Mouse (Mus musculus) left cerebral cortex, adult 9 months (tissue): ENCODE measurements at regions not wholly inside any gene's neighbourhood (a gene's known extent, or its start where the extent isn't known, plus 50 kb on each side); places are given as distances from the start of the nearest gene placed in this dataset.
"Not testable (repeated sequence)": the region's sequence is repeated elsewhere in the genome, so short reads cannot be mapped to it uniquely, and the experiment has no call there.

ENCODE experiments used
- DNase-seq, 2 experiments: peaks; one replicate each; pipeline ENCODE4 v3.0.0; 2022; ENCODE audit warnings: low spot score in 2 of 2

DNA sequence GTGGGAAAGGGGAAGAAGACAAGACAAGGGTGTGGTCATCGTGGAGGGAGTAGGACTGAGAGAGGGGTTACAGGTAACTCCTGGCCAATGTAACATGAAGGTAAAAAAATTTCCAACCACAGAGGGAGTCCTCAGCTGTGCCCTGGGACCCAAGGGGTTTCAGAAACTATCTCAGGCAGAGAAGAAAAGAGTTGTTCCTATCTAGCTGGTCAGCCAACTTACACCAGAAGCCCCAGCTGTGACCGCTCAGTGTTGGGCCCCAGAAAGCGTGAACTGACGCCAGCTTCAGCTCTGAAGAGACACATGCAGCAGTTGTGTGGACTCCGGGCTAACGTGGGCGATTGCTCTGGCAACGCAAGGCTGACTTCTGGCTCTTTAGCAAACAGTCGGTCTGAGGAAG is 52.2 kb downstream of the Rhob start:
- no peak for DNase-seq

DNA sequence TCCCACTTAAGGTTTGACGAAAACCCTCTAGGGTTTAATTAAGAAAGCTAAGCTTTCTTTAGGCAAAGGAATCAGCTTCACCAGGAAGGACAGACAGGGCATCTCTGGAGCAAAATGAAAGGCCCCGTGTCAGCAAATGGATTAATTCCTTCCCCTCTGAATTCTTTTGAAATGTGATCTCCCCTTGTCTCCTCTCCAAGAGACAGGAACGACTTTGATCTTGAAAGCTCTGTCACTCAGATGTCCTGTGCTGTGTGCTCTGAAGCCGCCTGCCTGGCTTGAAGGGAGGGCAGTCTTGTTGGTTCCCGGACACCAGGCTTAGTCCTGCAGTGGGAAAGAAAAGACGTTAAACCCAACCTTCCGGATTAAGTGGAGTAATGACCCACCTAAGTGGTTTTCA is 52.8 kb downstream of the Rhob start:
- no peak for DNase-seq

DNA sequence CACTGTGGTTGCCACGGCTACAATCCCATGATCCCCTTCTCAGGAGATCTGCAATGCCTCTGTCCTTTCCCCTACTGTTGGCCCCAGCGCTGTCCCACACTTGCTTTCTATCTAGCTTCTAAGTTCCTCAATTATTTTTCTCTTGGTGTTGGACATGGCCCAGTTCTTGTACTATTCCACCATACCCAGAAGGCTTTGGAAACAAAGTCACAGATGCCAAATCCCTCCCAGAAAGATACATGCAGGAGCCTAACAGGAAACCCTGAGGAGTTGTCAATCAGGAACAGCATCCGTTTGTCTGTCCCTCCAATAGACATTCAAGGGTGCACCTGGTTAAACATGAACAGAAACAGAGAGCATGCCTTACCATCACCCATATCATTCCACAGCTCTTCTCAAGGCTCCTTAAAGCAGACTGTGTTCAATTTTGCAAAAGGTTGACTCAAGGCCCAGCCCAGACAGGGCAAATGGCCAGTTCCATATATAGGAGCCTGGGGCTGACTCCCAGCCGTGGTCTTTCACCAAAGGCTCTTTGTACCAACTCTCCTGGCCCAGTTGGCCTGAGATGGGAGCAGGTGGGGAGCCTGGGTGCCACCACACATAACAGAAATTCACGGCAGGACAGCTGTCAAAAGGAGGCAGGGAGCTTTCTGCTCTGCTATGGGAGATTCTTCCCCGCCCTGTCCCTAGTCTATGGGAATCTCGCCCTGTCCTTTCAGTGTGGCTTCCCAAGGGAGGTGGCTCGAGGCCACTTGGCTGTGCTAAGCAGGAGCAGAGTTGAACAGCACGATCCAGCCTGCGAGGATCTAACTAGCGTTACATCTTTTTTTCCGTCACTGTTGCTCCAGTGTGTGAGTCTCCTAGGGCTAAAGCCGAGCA is 54.6 kb downstream of the Rhob start:
- no peak for DNase-seq

DNA sequence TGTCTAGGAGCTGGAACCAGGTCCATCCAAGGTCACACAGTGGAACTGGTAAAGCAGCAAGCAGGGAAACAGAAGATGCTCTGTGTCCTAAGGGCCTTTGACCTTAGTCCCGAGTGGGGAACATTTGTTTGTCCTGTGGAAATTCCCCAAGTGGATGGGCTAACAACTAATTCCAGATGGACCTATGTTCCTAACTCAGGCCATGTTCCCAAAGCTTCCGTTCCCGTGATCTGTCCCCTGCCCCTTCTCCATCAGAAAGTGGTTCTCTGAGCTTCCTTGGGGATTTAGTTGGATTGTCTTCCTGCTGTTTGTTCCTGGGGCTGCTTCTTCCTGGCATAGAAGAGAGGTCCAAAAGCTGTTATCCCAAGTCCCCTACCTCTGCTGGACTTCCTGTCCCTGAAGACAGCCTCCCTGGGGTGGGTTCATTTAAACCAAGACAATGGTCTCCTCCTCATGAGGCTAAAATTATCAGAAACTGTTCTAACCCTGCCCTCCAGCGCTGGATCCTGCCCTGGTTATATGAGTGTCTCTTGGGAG is 55.8 kb downstream of the Rhob start:
- no peak for DNase-seq

DNA sequence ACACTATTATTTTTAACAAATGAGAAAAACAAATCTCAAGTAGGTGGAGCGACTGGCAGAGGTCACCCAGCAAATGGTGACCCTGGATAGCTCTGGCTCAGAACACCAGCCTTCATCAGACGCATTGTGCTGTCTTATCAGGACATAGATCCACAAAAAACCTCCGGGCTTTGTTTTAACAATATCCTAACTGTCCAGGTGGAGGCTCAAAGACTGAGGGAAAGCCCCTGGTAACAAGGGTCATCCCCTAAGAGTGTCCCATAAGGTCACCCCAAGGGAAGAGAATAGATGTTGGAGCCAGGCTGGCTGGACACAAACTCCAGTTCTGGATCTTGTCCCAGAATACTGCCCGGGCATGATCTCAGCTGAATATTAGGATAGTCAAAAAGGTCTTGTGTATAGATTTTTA is 56.6 kb downstream of the Rhob start:
- no peak for DNase-seq

DNA sequence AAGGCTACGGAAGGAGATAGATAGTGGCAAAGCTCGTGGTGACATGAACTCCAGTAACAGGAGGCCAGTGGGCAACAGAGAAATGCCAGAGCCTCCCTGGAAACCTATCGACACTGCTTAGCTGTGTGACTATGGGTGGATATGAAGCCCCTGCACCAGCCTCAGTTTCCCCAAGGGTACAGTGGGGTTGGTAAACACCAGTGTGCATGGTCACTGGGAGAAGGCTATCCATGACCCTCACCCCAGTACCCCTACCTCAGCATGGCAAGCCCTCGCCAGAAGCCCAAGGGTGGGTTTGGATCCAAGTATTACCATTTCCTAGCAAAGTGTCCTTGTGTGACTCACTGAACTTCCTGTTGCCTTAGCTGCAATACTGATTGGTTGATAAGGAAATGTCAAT is 58.5 kb downstream of the Rhob start:
- DNase-seq = no peak

DNA sequence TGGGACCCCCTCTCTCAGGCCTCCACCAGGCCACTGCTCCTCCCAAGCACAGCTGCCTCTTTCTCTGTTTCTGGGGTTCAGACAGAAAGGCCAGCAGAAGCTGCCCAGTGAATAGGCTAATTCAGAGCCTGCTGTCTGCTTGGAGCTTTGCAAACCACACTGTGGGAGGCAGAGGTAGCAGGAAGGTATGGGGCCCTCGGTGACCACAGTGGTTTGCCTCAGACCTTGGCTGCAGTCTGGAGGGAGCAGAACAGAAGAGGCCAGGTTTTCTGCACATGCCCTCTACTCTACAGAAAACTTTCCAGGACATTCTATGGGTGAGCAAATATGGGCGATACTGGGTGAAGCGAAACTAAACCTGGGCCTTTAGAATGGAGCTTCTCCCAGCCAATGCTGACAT is 59.4 kb downstream of the Rhob start:
- DNase-seq = no peak

DNA sequence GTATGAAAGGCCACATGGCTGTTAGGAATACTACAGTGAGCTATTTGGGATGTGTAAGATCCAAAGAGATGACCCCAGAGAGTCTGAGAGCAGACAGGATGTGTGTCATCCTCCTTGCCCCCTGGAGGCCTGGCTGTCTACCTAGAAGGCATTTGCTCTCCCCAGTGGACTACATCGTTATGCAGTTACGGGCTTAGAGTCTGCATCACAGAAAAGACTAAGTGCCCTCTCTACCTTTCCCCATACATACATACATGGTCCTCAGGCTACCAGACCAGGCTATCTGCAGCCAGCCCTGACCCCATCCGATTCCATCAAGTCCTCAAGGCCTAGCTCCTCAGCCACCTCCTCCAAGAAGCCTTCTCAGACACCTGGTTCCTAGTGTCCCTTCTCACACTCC is 59.9 kb downstream of the Rhob start:
- DNase-seq = no peak

DNA sequence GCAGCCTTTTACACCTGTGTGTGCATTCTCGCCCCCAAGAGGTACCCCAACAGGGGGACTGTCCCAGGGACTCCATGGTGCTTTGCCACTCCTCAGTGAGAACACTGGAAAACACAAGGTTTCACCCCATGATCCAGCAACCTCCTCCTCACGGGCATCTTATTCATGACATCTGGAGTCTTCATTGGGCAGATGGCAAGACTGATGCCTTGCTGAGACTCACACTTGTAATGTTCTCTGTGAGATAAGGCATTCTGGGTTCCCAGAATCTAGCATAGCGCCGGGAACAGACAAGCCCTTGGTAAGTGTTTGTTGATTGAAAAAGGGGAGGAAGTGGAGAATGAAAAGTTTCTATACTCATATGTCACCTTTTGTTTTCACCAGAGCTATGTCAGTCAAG is 60.3 kb downstream of the Rhob start:
- DNase-seq = no peak

DNA sequence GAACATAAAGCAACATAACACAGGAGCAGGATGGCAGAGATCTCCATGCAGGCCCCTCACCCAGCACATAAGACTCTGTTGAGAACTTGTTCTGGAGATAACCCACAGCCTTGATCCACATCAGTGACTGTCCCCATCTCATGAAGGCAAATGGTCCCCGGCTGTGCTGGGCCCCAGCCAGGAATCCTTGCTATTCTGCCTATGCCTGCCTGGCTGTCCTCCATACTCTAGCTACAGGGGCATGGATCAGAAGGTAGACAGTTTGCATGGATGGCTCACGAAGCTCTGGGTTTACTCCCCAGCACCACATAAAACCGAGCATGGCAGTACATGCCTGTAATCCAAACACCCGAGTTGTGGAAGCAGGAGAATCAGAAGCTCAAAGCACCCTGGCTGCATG is 61.2 kb downstream of the Rhob start:
- DNase-seq = no peak

DNA sequence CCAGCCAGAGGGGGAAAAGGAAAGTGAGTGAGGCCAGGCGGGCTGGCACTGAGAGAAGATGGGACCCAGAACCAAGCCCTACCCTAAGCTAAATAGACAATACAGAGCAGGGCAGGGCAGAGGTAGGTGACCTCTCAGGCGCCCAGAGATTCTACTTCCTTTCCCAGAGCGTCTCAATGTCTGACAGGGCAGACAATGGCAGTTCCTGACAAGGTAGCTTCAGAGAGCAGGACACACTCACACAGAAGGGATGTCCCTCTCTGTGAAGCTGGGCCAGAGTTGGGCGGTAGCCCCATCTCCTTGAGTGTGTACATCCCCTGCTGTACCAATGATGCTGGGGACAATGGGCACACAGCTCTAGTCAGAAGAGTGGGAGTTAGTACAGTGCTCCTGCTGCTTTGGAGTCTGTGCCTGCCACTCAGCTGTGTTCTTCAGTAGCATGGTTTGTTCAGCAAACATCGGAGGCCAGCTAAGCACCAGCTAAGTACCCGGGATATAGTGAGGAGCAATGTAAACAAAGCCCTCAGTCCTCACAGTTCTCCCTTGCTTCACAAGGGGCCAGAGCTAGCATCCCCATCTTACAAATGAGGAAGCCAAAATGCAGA is 62.7 kb downstream of the Rhob start:
- DNase-seq = no peak

DNA sequence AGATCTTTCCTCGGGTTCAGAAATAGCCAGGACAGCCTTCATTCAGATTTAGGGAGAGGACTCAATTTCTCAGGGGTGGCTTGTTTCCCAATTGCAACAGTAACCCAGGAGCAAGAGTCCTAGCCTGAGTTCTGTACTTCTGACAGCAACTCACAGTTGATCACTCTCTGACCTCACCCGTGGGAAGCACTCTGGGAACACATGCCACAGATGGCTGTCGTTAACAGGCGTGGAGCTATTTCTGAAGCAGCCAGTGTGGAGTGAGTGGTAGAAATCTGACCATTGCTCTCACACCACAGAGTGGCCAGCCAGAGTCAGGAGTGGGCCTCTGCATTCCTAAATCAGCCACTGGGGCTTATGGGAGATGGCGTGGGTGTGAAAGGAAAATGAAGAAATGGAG is 63.3 kb downstream of the Rhob start:
- no peak for DNase-seq

DNA sequence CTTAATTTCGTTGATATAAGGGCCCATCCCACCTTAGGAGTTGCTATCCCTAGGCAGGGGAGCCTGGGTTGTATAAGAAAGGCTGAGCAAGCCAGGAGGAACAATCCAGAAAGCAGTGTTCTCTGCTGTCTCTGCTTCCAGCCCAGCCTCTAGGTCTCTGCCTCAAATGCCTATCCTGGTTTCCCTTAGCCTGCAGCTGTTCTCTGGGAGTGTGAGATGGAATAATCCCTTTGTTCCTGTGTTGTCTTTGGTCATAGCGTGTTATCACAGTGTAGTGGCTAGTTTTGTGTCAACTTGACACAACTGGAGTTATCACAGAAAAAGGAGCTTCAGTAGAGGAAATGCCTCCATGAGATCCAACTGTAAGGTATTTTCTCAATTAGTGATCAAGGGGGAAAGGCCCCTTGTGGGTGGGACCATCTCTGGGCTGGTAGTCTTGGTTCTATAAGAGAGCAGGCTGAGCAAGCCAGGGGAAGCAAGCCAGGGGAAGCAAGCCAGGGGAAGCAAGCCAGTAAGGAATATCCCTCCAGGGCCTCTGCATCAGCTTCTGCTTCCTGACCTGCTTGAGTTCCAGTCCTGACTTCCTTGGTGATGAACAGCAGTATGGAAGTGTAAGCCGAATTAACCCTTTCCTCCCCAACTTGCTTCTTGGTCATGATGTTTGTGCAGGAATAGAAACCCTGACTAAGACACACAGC is 64.0 kb downstream of the Rhob start:
- DNase-seq = not testable (repeated sequence)

DNA sequence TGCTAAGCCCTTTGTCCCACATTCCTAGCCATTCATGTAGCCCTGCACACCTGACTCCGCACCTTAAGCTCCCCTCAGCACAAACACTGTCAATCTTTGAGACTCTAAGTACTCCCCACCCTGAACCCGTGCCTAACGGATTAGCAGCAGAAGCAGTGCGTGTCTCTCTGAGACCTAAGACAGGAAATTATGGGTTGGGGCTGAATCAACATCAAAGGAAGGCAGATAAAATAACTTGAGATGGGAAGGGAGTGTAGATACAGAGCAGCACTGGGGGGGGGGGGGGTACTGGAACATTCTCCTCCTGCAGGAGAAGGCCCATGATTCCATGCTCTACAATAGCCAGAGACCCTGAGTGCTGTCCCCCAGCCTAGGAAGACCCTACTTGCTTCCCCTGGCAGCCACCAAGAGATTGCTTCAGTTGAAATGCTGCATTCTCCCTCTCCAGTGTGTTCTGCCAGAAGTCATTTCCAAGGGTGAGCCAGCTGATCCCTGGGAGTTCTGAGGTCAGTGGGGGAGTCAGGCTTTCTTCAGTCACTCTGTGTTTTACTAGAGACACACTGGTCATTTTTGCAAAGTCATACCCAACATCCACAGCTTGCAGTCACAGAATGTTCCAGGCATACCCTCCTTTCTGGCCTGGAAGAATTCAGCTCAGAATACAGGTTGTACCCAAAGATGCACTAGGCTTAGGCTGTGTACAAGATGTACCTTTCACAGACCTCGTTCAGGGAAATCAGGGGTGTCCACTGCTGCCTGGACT is 71.4 kb downstream of the Rhob start:
- DNase-seq = no peak

DNA sequence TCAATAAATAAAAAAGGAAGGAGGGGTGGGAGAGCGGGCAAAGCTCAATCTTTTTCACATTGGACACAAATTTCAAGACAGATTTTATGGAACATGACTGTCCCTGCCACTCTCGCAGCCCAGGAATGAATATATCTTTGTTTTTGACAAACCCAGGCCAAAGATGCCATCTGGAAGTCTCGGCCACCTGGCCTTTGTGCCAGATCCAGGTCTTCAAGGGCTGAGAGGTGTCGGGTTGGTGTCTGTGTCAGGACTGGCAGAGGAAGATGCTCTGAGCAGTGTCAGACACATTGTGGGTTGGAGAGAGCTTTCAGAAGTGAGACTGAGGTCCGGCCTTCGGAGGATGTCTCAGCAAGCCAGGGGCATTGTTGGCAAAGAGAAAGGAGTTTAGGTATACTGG is 75.3 kb downstream of the Rhob start:
- DNase-seq = no peak

DNA sequence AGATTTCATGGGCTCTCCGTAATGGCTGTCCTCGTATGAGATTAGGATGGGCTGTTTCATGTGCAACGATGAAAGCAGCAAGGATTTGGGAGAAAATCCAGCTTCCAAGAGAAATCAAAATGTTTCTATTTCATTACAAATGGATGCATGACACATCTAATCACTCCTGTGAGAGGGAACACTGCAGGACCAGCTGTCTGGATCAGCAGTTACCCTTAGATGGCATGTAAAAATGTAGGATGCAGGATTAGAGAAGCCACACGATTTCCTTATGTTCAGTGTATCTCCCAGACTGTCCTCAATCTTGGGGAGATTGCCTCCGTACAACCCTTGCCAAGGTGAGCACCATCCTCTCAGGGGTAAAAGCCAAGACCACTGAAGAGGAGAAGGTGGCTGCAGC is 77.1 kb downstream of the Rhob start:
- DNase-seq = no peak

DNA sequence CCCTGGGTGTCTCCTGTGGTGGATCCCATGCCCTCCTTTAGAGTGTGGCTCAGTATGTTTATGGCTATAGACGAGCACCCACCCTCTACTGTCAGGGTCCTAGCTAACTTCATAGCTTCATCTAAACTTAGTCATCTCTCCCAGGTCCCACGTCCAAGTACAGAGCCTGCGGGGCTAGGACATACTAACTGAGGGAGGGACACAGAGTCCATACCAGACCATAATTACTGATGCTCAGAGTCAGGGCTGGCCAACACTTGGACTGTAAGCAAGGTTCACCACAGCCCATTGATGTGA is 78.6 kb downstream of the Rhob start:
- no peak for DNase-seq

DNA sequence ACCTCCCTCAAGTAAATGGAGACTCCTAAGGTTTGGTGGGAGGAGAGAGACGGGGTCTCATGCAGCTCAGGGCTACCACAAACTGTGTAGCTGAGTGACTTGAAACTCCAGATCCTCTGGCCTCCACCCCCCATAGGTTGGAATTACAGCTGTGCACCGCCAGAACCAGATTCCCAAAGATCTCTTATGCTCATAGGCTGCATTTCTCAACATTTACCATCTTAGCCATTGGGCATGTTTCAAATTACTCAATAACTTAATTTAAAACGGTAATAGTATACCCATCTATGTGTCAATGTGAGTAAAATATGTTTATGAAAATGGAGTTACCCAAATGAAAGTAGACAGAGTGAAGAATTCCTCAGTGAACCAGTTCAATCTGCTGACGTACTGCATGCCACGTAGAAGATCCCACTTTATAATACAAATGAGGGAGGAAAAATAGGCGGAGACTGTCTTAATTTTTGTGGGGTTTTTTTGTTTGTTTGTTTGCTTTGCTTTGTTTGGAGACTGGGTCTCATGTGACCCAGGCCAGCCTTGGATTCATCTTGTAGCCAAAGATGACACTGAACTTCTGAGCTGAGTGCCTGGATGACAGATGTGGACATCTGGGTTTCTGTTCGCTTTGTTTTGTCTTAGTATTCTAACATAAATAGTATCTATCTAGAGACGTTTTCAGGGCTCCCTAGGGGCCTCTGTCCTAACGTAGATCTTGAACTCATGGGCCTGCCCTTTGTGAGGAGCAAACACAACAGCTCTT is 79.1 kb downstream of the Rhob start:
- no peak for DNase-seq

DNA sequence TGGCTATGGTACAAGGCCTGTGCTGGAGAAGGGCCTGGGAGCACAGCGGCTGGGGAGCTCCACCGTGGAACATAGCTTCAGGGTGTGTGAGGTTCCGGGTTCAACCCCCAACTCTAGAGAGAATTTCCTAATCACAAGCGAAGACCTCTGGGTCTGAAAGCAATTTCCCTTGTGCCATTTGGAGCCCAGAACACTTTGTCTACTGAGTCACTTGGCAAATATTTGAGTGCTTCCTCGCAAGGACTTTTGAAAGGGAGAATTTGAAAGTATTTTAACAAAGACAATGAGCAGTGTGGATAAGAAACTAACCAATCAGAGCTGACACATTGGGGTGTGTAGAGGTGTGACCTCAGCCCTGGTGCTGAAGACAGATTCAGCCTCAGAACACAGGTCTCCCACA is 80.9 kb downstream of the Rhob start:
- no peak for DNase-seq

DNA sequence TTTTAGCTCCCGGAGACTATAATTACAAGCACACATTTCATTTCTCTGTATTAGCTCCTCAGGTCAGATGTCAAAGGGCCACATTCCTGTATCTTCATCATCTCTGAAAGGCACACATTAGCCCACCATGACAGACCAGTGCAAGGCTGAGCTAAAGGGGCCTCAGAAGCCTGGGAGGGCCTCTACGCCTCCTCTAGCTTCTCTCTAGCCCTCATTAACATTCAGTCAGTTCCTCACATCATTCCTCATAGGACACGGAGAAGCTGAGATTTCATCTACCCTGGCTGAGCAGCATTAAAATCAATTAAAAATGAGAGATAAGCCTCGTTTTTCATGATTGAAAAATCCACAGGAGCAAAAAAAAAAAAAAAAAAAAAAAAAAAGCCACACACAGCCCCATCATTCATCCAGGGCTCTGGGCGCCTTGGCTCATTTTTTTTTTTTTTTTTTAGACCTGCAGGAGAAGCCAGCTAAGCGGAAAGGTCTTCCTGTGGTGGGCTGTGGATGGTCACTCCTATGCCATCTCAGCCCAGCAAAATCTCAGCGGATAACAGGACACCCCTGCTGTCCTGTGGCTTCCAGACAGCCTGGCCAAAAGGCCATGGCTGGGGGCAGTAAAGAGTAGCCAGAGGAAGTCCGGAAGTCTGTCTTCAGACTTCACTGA is 82.5 kb downstream of the Rhob start:
- no peak for DNase-seq

DNA sequence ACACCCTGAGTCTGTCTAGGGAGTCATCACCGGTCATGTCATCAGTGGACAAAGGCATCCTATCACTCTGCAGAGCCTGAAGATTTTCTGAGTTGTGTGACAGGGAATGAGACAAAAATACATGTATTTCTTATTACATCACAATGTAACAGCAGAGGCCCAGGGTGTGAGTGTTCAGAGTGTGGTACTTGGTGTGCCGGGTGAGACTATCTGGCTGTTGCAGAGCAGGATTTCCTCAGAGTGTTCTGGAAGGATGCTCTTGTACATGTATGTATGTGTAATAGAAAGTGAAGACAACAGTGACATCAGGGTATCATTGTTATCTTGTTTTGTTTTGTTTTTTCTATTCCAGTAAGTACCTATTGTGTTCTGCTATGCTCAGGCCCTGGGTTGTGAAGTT is 87.7 kb downstream of the Rhob start:
- no peak for DNase-seq
